Mouse (Mus musculus): ENCODE measurements around the gene Pde6c. TPM values are rescaled to one million over a fixed set of nuclear protein-coding genes. Genes with fewer than 3 reads are reported as not detected.
A peak's percentile ranks its signal among the peaks of the same experiment; 100 is the strongest.

The Pde6c gene
- total RNA-seq, 1 experiment from 2014 or later, result 1.2 TPM

- DNase-seq, result no peak
These were observed 11.1 kb downstream of the Pde6c start for GRCm38 (mm10) chr19:38143540-38144271.

- DNase-seq, result no peak
These were observed 23.7 kb downstream of the Pde6c start for GRCm38 (mm10) chr19:38156243-38156642.

GRCm38 (mm10) chr19:38161648-38162354 lies 29.2 kb downstream of the Pde6c start:
- DNase-seq, result no peak

GRCm38 (mm10) chr19:38164633-38165032 lies 32.1 kb downstream of the Pde6c start:
- DNase-seq, result no peak

GRCm38 (mm10) chr19:38179675-38180074 lies 47.1 kb downstream of the Pde6c start:
- DNase-seq, result no peak

GRCm38 (mm10) chr19:38186631-38187344 lies 54.2 kb downstream of the Pde6c start:
- no peak for DNase-seq

- no peak for DNase-seq
These were observed 54.7 kb downstream of the Pde6c start for GRCm38 (mm10) chr19:38187345-38187680.

GRCm38 (mm10) chr19:38190606-38191005 lies 58.0 kb downstream of the Pde6c start:
- DNase-seq, result no peak

GRCm38 (mm10) chr19:38191446-38191845 lies 58.9 kb downstream of the Pde6c start:
- DNase-seq, result no peak

GRCm38 (mm10) chr19:38195245-38195644 lies 62.7 kb downstream of the Pde6c start:
- no peak for DNase-seq

- DNase-seq, result no peak
These were observed 66.2 kb downstream of the Pde6c start for GRCm38 (mm10) chr19:38198731-38199130.

GRCm38 (mm10) chr19:38206669-38207068 lies 74.1 kb downstream of the Pde6c start:
- DNase-seq, result peak; percentile 10

- no peak for DNase-seq
These were observed 85.1 kb downstream of the Pde6c start for GRCm38 (mm10) chr19:38217696-38218095.

GRCm38 (mm10) chr19:38223356-38223904 lies 90.8 kb downstream of the Pde6c start:
- DNase-seq, result no peak

GRCm38 (mm10) chr19:38223905-38224684 lies 91.5 kb downstream of the Pde6c start, which contains the start of gene Fra10ac1:
TSS of gene Fra10ac1 (minus strand) at chr19:38224156.
- DNase-seq, result peak; percentile 96

- DNase-seq, result no peak
These were observed 92.1 kb downstream of the Pde6c start for GRCm38 (mm10) chr19:38224685-38225060.

- peak; percentile 15 for DNase-seq
These were observed 96.1 kb downstream of the Pde6c start for GRCm38 (mm10) chr19:38228699-38229098.

- DNase-seq, result no peak
These were observed 99.5 kb downstream of the Pde6c start for GRCm38 (mm10) chr19:38232087-38232486.

GRCm38 (mm10) chr19:38232516-38232915 lies 99.9 kb downstream of the Pde6c start:
- DNase-seq, result no peak

All from adrenal gland, postnatal 14 days (tissue).